Mouse (Mus musculus) MEL (cell line): ENCODE results near the gene Utrn. TPM values are rescaled to one million over a fixed set of nuclear protein-coding genes. Genes with fewer than 3 reads are reported as not detected.

Experiments used
- DNase-seq: peaks from one replicate; pipeline ENCODE4 v3.0.0; 2011; ENCODE audit warnings: low read depth, low spot score
- H3K27ac ChIP-seq: 2 replicates; pipeline ENCODE4 v1.5.1; 2012; ENCODE audit warnings: low read depth, mild to moderate bottlenecking, control low read depth, low read length, moderate library complexity; ENCODE audit not compliant: control insufficient read depth
- H3K27me3 ChIP-seq, 2 experiments: fragments of 150-350 bp in 1 of 2; sonication (generic) in 1 of 2; 2 replicates each; pipeline ENCODE4 v1.6.1; 2012; ENCODE audit warnings: low read length in 2 of 2, mild to moderate bottlenecking in 2 of 2, improper control_type of control experiment in 1 of 2, moderate library complexity in 1 of 2; ENCODE audit not compliant: insufficient read depth in 2 of 2, control insufficient read depth in 1 of 2
- H3K36me3 ChIP-seq, 2 experiments: 2 replicates each; pipeline ENCODE4 v1.6.1; 2012 to 2014; ENCODE audit warnings: low read length in 2 of 2, improper control_type of control experiment in 1 of 2, inconsistent platforms in 1 of 2, mild to moderate bottlenecking in 1 of 2; ENCODE audit not compliant: insufficient read depth in 2 of 2, control insufficient read depth in 1 of 2
- H3K4me1 ChIP-seq, 2 experiments: fragments of 150-350 bp in 1 of 2; sonication (generic) in 1 of 2; 2 replicates each; pipeline ENCODE4 v1.6.1; 2012; ENCODE audit warnings: low read length in 2 of 2, improper control_type of control experiment in 1 of 2, mild to moderate bottlenecking in 1 of 2; ENCODE audit not compliant: insufficient read depth in 2 of 2, control insufficient read depth in 1 of 2
- H3K4me3 ChIP-seq, 2 experiments: fragments of 150-350 bp in 1 of 2; sonication (generic) in 1 of 2; 2 replicates each; pipeline ENCODE4 v1.5.1; 2012; ENCODE audit warnings: low read depth in 2 of 2, low read length in 2 of 2, mild to moderate bottlenecking in 2 of 2, moderate library complexity in 2 of 2, control low read depth in 1 of 2, improper control_type of control experiment in 1 of 2; ENCODE audit not compliant: control insufficient read depth in 1 of 2, insufficient read depth in 1 of 2
- H3K79me2 ChIP-seq: 2 replicates; pipeline ENCODE4 v1.6.1; 2012; ENCODE audit warnings: mild to moderate bottlenecking, low read length, moderate library complexity; ENCODE audit not compliant: control insufficient read depth, poor library complexity, insufficient read depth
- H3K9ac ChIP-seq: 2 replicates; pipeline ENCODE4 v1.6.1; 2012; ENCODE audit warnings: low read depth, mild to moderate bottlenecking, control low read depth, low read length, moderate library complexity; ENCODE audit not compliant: control insufficient read depth, poor library complexity, severe bottlenecking
- H3K9me3 ChIP-seq: fragments of 150-350 bp; sonication (generic); replicated peaks from 2 replicates; pipeline ENCODE4 v1.6.1; 2012; ENCODE audit warnings: mild to moderate bottlenecking, low read length, improper control_type of control experiment, moderate library complexity; ENCODE audit not compliant: insufficient read depth
- CHD2 ChIP-seq: IDR thresholded peaks from 2 replicates; pipeline ENCODE4 v1.6.1; 2011; ENCODE audit warnings: low read length, improper control_type of control experiment
- E2F4 ChIP-seq: IDR thresholded peaks from 2 replicates; pipeline ENCODE4 v1.6.1; 2011; ENCODE audit warnings: low read depth, low read length, improper control_type of control experiment, borderline replicate concordance
- EP300 ChIP-seq, 2 experiments: IDR thresholded peaks; 2 replicates each; pipeline ENCODE4 v1.6.1; 2011; ENCODE audit warnings: improper control_type of control experiment in 2 of 2, low read length in 2 of 2, low read depth in 1 of 2, mild to moderate bottlenecking in 1 of 2
- ETS1 ChIP-seq: IDR thresholded peaks from 2 replicates; pipeline ENCODE4 v1.6.1; 2012; ENCODE audit warnings: low read depth, mild to moderate bottlenecking, inconsistent platforms, low read length, improper control_type of control experiment, moderate library complexity
- GABPA ChIP-seq: IDR thresholded peaks from 2 replicates; pipeline ENCODE4 v1.6.1; 2012; ENCODE audit warnings: low read depth, mild to moderate bottlenecking, inconsistent platforms, low read length, improper control_type of control experiment, moderate library complexity
- HCFC1 ChIP-seq: IDR thresholded peaks from 2 replicates; pipeline ENCODE4 v1.6.1; 2012; ENCODE audit warnings: low read depth, mild to moderate bottlenecking, inconsistent platforms, low read length, improper control_type of control experiment, moderate library complexity
- MAFK ChIP-seq: IDR thresholded peaks from 2 replicates; pipeline ENCODE4 v1.6.1; 2011; ENCODE audit warnings: low read depth, mild to moderate bottlenecking, low read length, improper control_type of control experiment, borderline replicate concordance
- MYB ChIP-seq: IDR thresholded peaks from 2 replicates; pipeline ENCODE4 v1.6.1; 2011; ENCODE audit warnings: mild to moderate bottlenecking, low read depth, low read length, improper control_type of control experiment
- MYC ChIP-seq: IDR thresholded peaks from 2 replicates; pipeline ENCODE4 v1.6.1; 2011; ENCODE audit warnings: low read depth, mild to moderate bottlenecking, low read length, improper control_type of control experiment, moderate library complexity
- NRF1 ChIP-seq: IDR thresholded peaks from 2 replicates; pipeline ENCODE4 v1.6.1; 2014; ENCODE audit warnings: low read depth, mild to moderate bottlenecking, inconsistent platforms, low read length, improper control_type of control experiment, moderate library complexity; ENCODE audit not compliant: poor library complexity, insufficient read depth, severe bottlenecking
- POLR2A ChIP-seq, 2 experiments: IDR thresholded peaks; 2 replicates each; pipeline ENCODE4 v1.6.1; 2011 to 2012; ENCODE audit warnings: low read length in 2 of 2, mild to moderate bottlenecking in 2 of 2, control low read depth in 1 of 2, improper control_type of control experiment in 1 of 2, low read depth in 1 of 2, moderate library complexity in 1 of 2; ENCODE audit not compliant: control insufficient read depth in 1 of 2, insufficient read depth in 1 of 2, poor library complexity in 1 of 2
- POLR2AphosphoS2 ChIP-seq: IDR thresholded peaks from 2 replicates; pipeline ENCODE4 v1.6.1; 2011; ENCODE audit warnings: low read length, improper control_type of control experiment
- POLR2AphosphoS5 ChIP-seq: IDR thresholded peaks from 2 replicates; pipeline ENCODE4 v1.6.1; 2012; ENCODE audit warnings: low read depth, borderline replicate concordance, mild to moderate bottlenecking, inconsistent platforms, low read length, moderate library complexity, mixed read lengths
- RAD21 ChIP-seq: IDR thresholded peaks from 2 replicates; pipeline ENCODE4 v1.6.1; 2011; ENCODE audit warnings: mild to moderate bottlenecking, low read depth, low read length, improper control_type of control experiment
- SIN3A ChIP-seq: IDR thresholded peaks from 2 replicates; pipeline ENCODE4 v1.6.1; 2012; ENCODE audit warnings: low read length, improper control_type of control experiment, inconsistent platforms
- TBP ChIP-seq: IDR thresholded peaks from 2 replicates; pipeline ENCODE4 v1.8.0; 2011; ENCODE audit warnings: low read depth, low read length, improper control_type of control experiment
- ZC3H11A ChIP-seq: IDR thresholded peaks from 2 replicates; pipeline ENCODE4 v1.6.1; 2012; ENCODE audit warnings: low read depth, mild to moderate bottlenecking, inconsistent platforms, low read length, improper control_type of control experiment
- ZKSCAN1 ChIP-seq: IDR thresholded peaks from 2 replicates; pipeline ENCODE4 v1.6.1; 2012; ENCODE audit warnings: low read depth, mild to moderate bottlenecking, inconsistent platforms, low read length, improper control_type of control experiment, moderate library complexity
- polyA plus RNA-seq, 2 experiments: library from polyadenylated mRNA; stranded (reverse) in 1 of 2; unstranded in 1 of 2; fragments of >175 nt in 1 of 2; fragments of >200 nt in 1 of 2; gene quantifications; 2 replicates each; pipeline versions ENCODE4 v1.2.1 to v1.2.4; 2012; ENCODE audit warnings: low replicate concordance in 2 of 2, low read depth in 1 of 2; ENCODE audit not compliant: insufficient read length in 2 of 2, insufficient read depth in 1 of 2, missing spikeins in 1 of 2
- total RNA-seq: library from RNA; depleted of rRNA; stranded (reverse); fragments of 300-350 nt; gene quantifications from 2 replicates; pipeline ENCODE4 v1.2.3, GENCODE M21; 2012

The Utrn gene
- total and polyA plus RNA-seq, 3 experiments = 2.3 to 4.3 TPM; not detected in 1

DNA sequence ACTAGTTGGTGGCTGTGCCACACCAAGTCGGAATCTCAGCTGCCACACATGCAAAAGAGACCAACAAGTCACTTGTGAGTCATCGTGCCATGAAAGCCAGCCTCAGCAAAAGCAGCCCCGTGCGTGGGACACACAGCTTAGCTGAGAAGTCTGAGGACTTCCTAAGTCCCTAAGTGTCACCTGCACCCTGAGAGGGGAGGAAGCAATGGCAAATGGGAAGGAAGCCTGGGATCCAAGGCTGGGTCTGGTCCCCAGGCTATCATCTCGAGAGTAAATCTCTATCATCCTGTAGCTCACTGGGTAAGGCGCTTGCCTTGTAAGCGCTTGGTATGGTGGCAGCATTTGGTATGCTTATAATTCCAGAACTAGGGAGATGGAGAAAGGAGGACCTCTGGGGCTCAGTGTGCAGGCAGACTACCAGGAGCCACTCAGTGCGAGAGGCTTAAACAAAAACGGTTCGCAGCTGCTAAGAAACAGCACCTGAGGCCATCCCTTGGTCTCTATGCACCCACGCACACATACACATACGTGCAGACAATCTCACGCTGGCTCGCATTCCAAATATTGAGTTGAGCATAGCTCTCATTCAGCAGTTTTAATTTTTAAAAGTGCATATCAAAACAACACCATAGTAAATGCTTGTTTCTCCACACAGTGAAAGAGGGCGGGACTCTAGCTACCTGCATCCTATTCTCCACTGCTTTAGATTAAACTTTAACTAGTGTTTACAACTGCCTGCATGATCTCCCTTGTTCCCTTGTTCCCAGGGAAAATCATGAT lies 16.6 kb downstream of the Utrn start:
- 0 out of 4 replicates have a peak, but pooled peaks cover 0 to 3% of the 10 kb centered on the region in 2 experiments for H3K4me1 ChIP-seq
- H3K4me3 ChIP-seq = no peak overlapping the region
- no peak overlapping the region for H3K27ac ChIP-seq
- no peaks in the 10 kb centered on the region for H3K36me3 ChIP-seq
- H3K27me3 ChIP-seq = no peaks in the 10 kb centered on the region
- no peak overlapping the region for H3K9ac ChIP-seq
- no peaks in the 10 kb centered on the region for H3K79me2 ChIP-seq
- TF ChIP-seq HCFC1 = no peak
- no peak for TF ChIP-seq CHD2
- TF ChIP-seq SIN3A = no peak
- TF ChIP-seq MYC = no peak
- no peak for TF ChIP-seq TBP
- TF ChIP-seq MYB = no peak
- no peak for TF ChIP-seq ZC3H11A
- TF ChIP-seq E2F4 = no peak
- no peak for TF ChIP-seq ETS1
- TF ChIP-seq RAD21 = no peak
- H3K9me3 ChIP-seq = no peaks in the 10 kb centered on the region
- DNase-seq = no peak

DNA sequence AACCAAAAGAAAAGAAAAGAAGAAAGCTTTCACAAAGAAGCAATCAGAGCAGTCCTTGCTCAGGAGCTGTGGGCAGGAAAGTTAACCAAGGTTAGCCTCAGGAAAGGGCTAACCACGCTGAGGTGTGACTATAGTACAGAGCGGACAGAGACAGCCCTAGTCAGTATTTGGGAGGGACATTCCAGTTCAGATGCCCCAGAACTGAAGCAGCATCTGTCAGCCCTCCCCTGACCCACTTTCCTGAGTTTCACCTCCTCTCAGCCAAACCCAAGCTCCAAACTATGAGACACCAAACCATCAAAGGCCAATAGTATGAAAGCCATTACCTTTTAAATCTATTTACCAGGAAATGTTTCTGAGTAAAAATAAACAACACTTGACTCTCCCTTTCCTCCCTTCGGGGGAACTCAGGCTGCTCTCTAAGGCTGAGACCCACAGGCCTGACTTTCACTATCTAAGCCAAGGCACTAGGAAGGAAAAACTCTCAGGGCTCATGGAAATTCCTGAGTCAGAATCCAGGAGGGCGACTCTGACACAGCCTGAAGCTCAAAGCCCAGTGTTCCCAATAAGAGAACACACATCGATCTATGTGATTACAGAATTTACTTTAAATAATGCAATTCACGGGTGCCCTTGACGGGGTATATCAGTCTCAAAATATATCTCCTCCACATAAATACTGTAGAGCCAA lies 18.2 kb downstream of the Utrn start:
- H3K27ac ChIP-seq = no peak overlapping the region
- H3K79me2 ChIP-seq = no peaks in the 10 kb centered on the region
- no peak for TF ChIP-seq HCFC1
- no peak for TF ChIP-seq POLR2AphosphoS2
- no peak for TF ChIP-seq GABPA
- TF ChIP-seq EP300 (IDR thresholded peaks at IDR 0.05; ENCODE audit: low read depth in 1 of 2, low read length in 2 of 2) = no peak
- TF ChIP-seq MAFK = no peak
- TF ChIP-seq POLR2A (IDR thresholded peaks at IDR 0.05; ENCODE audit: control insufficient read depth in 1 of 2, insufficient read depth in 1 of 2, low read depth in 1 of 2, low read length in 2 of 2, poor library complexity in 1 of 2) = no peak
- no peak for TF ChIP-seq TBP
- no peak for TF ChIP-seq NRF1
- no peak for TF ChIP-seq ZKSCAN1
- TF ChIP-seq POLR2AphosphoS5 = no peak
- H3K36me3 ChIP-seq = no peaks in the 10 kb centered on the region
- DNase-seq = no peak
- H3K9ac ChIP-seq = no peak overlapping the region
- H3K4me3 ChIP-seq = no peak overlapping the region
- no peaks in the 10 kb centered on the region for H3K27me3 ChIP-seq
- no peaks in the 10 kb centered on the region for H3K9me3 ChIP-seq
- H3K4me1 ChIP-seq = 0 out of 4 replicates have a peak, but pooled peaks cover 0 to 3% of the 10 kb centered on the region in 2 experiments
